17 mouse cellular contexts compared by ENCODE assay signal in the genomic region with DNA sequence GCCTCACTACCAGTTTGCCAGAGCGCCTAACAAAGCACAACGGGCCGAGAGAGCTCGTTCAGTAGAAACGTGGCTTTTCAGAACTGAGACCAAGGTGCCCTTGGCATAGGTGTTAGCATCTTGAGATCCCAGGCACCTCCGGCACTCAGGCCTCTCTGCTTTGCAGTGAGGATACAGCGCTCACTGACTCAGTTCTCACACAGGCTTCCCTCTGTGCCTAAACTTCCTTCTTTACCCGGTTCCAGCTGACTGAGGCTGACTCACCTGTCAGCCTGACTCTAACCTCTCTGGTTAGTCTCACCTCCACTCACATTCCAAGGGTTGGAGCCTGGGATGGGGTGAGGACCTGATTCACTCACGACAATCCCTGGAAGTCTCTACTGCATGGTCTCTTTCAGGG. TPM values are rescaled to one million over a fixed set of nuclear protein-coding genes. Genes with fewer than 3 reads are reported as not detected.
DNase-seq lines count a peak whose midpoint lies in the region; ATAC-seq and TF ChIP-seq lines count a peak whose summit lies in the region.
"Had no signal": no experiment of that assay in that cellular context is flagged by ENCODE, and none has a peak within 500 bp of the region (broad histone marks: within the 10 kb centered on the region; RNA-seq: fewer than 3 reads in every experiment).

No protein-coding gene starts in this region.

- no peak overlapping the region for H3K4me3 ChIP-seq in hindbrain, embryonic 13.5 days
- no peak overlapping the region for H3K4me3 ChIP-seq in hindbrain, embryonic 14.5 days (replicated peaks; ENCODE audit: low read length)
- no peak overlapping the region for H3K4me3 ChIP-seq in left cerebral cortex, adult 2 months
- H3K4me3 ChIP-seq in midbrain, embryonic 14.5 days (replicated peaks; ENCODE audit: low read depth, low read length): no peak overlapping the region
- no peak overlapping the region for H3K4me3 ChIP-seq in neural tube, embryonic 13.5 days
- H3K4me3 ChIP-seq: heart, embryonic 10.5 days; intestine, embryonic 15.5 days; limb, embryonic 15.5 days had no signal

- no peak for ATAC-seq in hindbrain, embryonic 13.5 days (ENCODE audit: low FRiP score)
- ATAC-seq in hindbrain, embryonic 14.5 days (ENCODE audit: low FRiP score): no peak
- no peak for ATAC-seq in midbrain, embryonic 14.5 days (ENCODE audit: low FRiP score, low TSS enrichment)
- no peak for ATAC-seq in neural tube, embryonic 13.5 days (ENCODE audit: low read depth)
- ATAC-seq: intestine, embryonic 15.5 days had no signal

- no peak overlapping the region for H3K4me2 ChIP-seq in hindbrain, embryonic 13.5 days
- no peak overlapping the region for H3K4me2 ChIP-seq in hindbrain, embryonic 14.5 days (replicated peaks)
- H3K4me2 ChIP-seq in midbrain, embryonic 14.5 days (ENCODE audit: low read length): no peak overlapping the region
- no peak overlapping the region for H3K4me2 ChIP-seq in neural tube, embryonic 13.5 days
- H3K4me2 ChIP-seq: intestine, embryonic 15.5 days; limb, embryonic 15.5 days had no signal

- no peaks in the 10 kb centered on the region for H3K9me3 ChIP-seq in hindbrain, embryonic 13.5 days
- H3K9me3 ChIP-seq in hindbrain, embryonic 14.5 days (ENCODE audit: control insufficient read depth, low read length): no peaks in the 10 kb centered on the region
- no peaks in the 10 kb centered on the region for H3K9me3 ChIP-seq in midbrain, embryonic 14.5 days (ENCODE audit: control insufficient read depth, low read length)
- no peaks in the 10 kb centered on the region for H3K9me3 ChIP-seq in neural tube, embryonic 13.5 days
- H3K9me3 ChIP-seq: heart, embryonic 10.5 days; intestine, embryonic 15.5 days; limb, embryonic 15.5 days had no signal

- H3K36me3 ChIP-seq in hindbrain, embryonic 13.5 days: no peaks in the 10 kb centered on the region
- no peaks in the 10 kb centered on the region for H3K36me3 ChIP-seq in hindbrain, embryonic 14.5 days (replicated peaks; ENCODE audit: control insufficient read depth, insufficient read depth)
- H3K36me3 ChIP-seq in midbrain, embryonic 14.5 days (ENCODE audit: control insufficient read depth, insufficient read depth, low read length): no peaks in the 10 kb centered on the region
- no peaks in the 10 kb centered on the region for H3K36me3 ChIP-seq in neural tube, embryonic 13.5 days
- H3K36me3 ChIP-seq: heart, embryonic 10.5 days; intestine, embryonic 15.5 days; limb, embryonic 15.5 days had no signal

- DNase-seq in hindbrain, embryonic 14.5 days (ENCODE audit: low spot score): no peak
- no peak for DNase-seq in left cerebral cortex, adult 2 months (ENCODE audit: extremely low spot score in 1 of 2, low spot score in 2 of 2)
- no peak for DNase-seq in left cerebral cortex, adult 8-10 months (ENCODE audit: low spot score in 2 of 2)
- no peak for DNase-seq in midbrain, embryonic 14.5 days
- no peak for DNase-seq in gastrocnemius, postnatal 10 days
- DNase-seq in left cerebral cortex, adult 9 months (ENCODE audit: low spot score in 2 of 2): no peak
- DNase-seq: cerebellum, postnatal 14 days; gastrocnemius, postnatal 25 days; kidney, postnatal 10 days; layer of hippocampus, adult 9-11 months; lung, adult 2 months; lung, postnatal 4 days had no signal

- peaks cover 31% of the 10 kb centered on the region for H3K4me1 ChIP-seq in hindbrain, embryonic 13.5 days (replicated peaks)
- peaks cover 17% of the 10 kb centered on the region for H3K4me1 ChIP-seq in hindbrain, embryonic 14.5 days (replicated peaks; ENCODE audit: control insufficient read depth, insufficient read depth, low read length)
- H3K4me1 ChIP-seq in midbrain, embryonic 14.5 days (ENCODE audit: control insufficient read depth, insufficient read depth, low read length): peaks cover 20% of the 10 kb centered on the region
- H3K4me1 ChIP-seq in neural tube, embryonic 13.5 days (replicated peaks): peaks cover 34% of the 10 kb centered on the region
- H3K4me1 ChIP-seq: limb, embryonic 15.5 days had no signal

- WGBS in hindbrain, embryonic 13.5 days: 79% methylated on average over 9 of the region's 9 CpGs
- 71% methylated on average over 9 of the region's 9 CpGs for WGBS in hindbrain, embryonic 14.5 days
- 79% methylated on average over 9 of the region's 9 CpGs for WGBS in midbrain, embryonic 14.5 days
- 80% methylated on average over 9 of the region's 9 CpGs for WGBS in neural tube, embryonic 13.5 days

- no peak overlapping the region for H3K9ac ChIP-seq in hindbrain, embryonic 13.5 days
- no peak overlapping the region for H3K9ac ChIP-seq in hindbrain, embryonic 14.5 days
- no peak overlapping the region for H3K9ac ChIP-seq in midbrain, embryonic 14.5 days (replicated peaks; ENCODE audit: low read length)
- no peak overlapping the region for H3K9ac ChIP-seq in neural tube, embryonic 13.5 days
- H3K9ac ChIP-seq: intestine, embryonic 15.5 days; limb, embryonic 15.5 days had no signal

- H3K27ac ChIP-seq in hindbrain, embryonic 13.5 days: 0 out of 2 replicates have a peak overlapping the region, but pooled peaks have one; percentile 35
- no peak overlapping the region for H3K27ac ChIP-seq in hindbrain, embryonic 14.5 days
- peak overlapping the region; percentile 16; the same call in 1 of the 2 replicates for H3K27ac ChIP-seq in left cerebral cortex, adult 2 months
- H3K27ac ChIP-seq in midbrain, embryonic 14.5 days (replicated peaks; ENCODE audit: low read depth, low read length): peak overlapping the region; percentile 55
- H3K27ac ChIP-seq in neural tube, embryonic 13.5 days (replicated peaks): peak overlapping the region; percentile 43; the same call in 1 of the 2 replicates
- H3K27ac ChIP-seq: heart, embryonic 10.5 days; intestine, embryonic 15.5 days; limb, embryonic 15.5 days had no signal

- H3K27me3 ChIP-seq in hindbrain, embryonic 13.5 days: no peaks in the 10 kb centered on the region
- H3K27me3 ChIP-seq in hindbrain, embryonic 14.5 days (ENCODE audit: control insufficient read depth, insufficient read depth, low read length): no peaks in the 10 kb centered on the region
- no peaks in the 10 kb centered on the region for H3K27me3 ChIP-seq in midbrain, embryonic 14.5 days (ENCODE audit: control insufficient read depth, insufficient read depth, low read length)
- H3K27me3 ChIP-seq in neural tube, embryonic 13.5 days: no peaks in the 10 kb centered on the region
- H3K27me3 ChIP-seq: intestine, embryonic 15.5 days; limb, embryonic 15.5 days had no signal

- intact Hi-C loops in left cerebral cortex, adult 2 months (cut with DNase I): no loop called here

- no peak for TF ChIP-seq CTCF in left cerebral cortex, adult 2 months (IDR thresholded peaks at IDR 0.05)

RNA-seq across cellular contexts. Expression of a gene that starts 15.7 kb away (rescaled TPM):
- 15.8 and 19.2 TPM in 2 replicates for polyA plus RNA-seq in hindbrain, embryonic 13.5 days (2015; fragmentation: Nextera tagmentation; extraction: Ambion mirVana)
- polyA plus RNA-seq in hindbrain, embryonic 14.5 days (2014; fragmentation: Nextera tagmentation; extraction: Ambion mirVana): 28.4 and 28.7 TPM in 2 replicates
- total RNA-seq in left cerebral cortex, adult 2 months (2021): 10 to 100 TPM; 79.7 to 82.8 TPM
- 10 to 100 TPM; 80.5 to 87.9 (median 81.8) TPM for total RNA-seq in left cerebral cortex, adult 8-10 months (2022)
- polyA plus RNA-seq in midbrain, embryonic 14.5 days (2014; fragmentation: Nextera tagmentation; extraction: Ambion mirVana): 23.7 and 25.2 TPM in 2 replicates
- 17.8 and 21.8 TPM in 2 replicates for polyA plus RNA-seq in neural tube, embryonic 13.5 days (2015; fragmentation: Nextera tagmentation; extraction: Ambion mirVana)
- total RNA-seq in gastrocnemius, postnatal 10 days (2021): 10 to 100 TPM in 1 of 2 experiments, 1 to 10 TPM in 1; 7.4 to 11.2 TPM
